Mouse (Mus musculus): Measurements from ENCODE around the gene Ghrh.

- TF ChIP-seq CTCF (IDR thresholded peaks at IDR 0.05; ENCODE audit: extremely low read depth, insufficient read depth, insufficient read length, insufficient replicate concordance) = no peak
- TF ChIP-seq POLR2A (IDR thresholded peaks at IDR 0.05; ENCODE audit: low read depth, low read length) = no peak
These were observed 15.2 kb downstream of the Ghrh start for GRCm38 (mm10) chr2:157332059-157332458.

Data from spleen, adult 2 months (tissue).